Mouse (Mus musculus): ENCODE results near the gene Eefsec.
A peak's percentile ranks its signal among the peaks of the same experiment; 100 is the strongest.

Gene Eefsec

DNA sequence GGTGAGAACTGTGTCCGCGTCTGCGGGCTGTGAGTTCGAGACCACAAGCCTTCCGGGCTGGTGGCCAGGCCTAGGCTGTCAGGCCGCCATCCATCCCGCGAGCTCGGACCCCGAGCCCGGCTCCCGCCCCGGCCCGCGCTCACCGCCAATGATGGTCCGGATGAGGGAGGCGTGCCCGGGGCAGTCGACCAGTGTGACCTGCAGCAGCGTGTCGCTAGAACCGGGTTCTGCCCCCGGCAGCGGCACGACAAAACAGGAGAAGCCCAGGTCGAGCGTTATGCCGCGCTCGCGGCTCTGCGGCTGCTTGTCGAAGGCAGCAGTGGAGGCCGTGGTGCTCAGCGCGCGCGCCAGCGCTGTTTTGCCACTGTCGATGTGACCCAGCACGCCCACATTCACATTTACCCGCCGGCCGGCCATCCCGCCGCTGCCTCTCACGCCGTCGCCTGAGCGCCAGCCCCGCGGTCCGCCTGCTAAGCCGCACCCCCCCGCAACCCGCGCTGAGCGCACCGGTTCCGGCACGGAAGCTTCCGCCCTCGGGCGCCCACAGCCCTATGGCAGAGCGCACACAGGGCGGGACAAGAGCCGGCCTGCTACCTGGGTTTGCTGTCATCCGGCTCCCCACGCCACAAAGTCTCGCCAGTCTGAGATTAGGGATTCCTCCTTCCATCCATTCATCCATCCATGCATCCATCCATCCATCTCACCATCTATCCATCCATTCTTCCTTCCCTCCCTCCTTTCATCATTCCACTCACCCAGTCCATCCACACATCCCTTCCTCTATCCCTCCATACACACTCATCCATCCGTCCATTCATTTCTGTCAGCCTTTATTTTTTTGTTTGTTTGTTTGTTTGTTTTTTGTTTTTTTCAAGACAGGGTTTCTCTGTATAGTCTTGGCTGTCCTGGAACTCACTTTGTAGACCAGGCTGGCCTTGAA lies at the start of gene Eefsec:
Gene Eefsec (minus strand): TSS at position 477 of the 940 bp plus-strand sequence.
- DNase-seq (ENCODE audit: low read depth, low spot score), result peak; percentile 78

DNA sequence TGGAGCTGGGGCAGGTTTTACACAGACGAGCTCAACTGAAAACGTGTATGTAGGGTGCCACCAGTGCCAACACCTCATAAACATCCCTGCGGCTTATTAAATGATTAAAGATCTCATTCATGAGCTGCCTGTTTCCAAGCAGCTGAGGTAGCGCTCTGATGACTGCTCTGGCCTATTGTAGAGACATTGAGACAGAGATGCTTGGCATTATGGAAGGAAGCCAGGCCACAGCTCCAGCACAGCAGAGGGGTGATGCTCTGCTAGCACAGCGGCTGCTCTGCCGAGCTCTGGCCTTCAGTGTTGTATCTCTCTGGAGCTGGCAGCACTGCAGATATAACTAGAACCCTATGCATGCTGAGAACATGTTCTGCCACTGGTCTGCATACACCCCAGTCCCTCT lies 47.4 kb upstream of the Eefsec start:
- DNase-seq (ENCODE audit: low read depth, low spot score), result no peak

DNA sequence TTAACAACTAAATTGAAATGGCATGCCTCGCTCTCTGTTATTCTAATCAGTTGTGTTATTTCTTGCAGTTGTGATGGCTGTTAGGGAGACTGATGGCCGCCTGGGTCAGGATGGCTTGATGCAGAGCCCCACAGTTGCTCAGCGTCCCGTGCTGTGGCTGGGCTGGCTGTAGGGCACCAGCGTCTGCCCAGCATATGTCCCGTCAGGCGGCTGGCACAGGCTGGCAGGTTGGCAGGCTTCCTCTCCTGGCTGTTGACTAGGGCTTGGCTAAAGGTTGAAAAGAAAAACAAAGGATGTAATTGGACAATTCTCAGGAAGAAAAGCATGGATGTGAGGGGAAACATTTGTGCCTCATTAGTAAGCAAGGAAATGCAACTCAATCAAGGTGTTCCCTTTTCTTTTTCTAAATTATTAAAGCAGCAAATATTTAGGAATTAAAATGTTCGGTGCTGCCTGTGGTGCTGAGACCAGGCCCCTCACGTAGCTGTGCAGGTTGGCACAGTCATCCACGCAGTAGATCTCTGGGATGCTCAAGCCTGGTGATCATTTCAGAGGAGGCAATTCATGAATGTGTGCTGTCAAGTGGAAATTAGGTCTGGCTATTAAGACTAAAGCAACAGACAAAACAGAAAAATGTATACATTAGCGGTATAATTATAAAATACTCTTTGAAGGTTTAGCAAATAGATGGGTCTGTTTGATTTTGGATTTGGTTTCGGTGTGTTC lies 44.5 kb upstream of the Eefsec start:
- no peak for DNase-seq (ENCODE audit: low read depth, low spot score)

DNA sequence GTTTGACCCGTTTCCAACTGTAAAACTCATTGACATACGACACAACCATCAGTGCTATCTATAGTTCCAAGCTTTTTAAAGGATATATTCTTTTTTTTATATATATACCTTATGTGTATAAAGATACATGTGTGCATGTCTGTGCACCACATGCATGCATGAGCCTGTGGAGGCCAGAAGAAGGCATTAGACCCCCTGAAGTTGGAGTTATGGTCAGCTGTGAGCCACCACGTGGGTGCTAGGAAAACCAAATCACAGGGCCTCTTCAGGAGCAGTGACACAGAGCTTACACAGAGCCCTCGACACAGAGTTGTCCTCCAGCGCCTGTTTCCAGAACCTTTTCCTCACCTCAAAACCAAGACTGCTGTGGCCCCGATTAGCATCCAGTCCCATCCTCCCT lies 43.5 kb upstream of the Eefsec start:
- no peak for DNase-seq (ENCODE audit: low read depth, low spot score)

DNA sequence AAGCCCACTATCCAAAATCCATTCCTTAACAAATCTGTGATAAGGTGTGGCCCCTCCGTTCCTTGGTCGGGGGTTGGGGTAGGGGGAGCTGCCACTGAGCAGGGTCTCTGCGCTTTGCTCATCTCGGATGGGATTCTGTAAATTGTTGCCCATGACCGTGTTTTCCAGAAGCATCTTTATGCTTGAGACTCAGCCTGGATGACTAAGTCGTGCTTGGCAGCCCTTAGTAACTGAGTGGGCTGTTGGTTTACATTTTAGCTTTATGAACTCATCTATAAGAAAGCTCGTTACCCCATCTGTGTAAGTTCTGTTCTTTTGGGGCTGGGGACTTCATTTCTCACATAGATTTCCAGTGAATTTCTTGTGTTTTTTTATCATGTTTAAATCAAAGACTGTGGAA lies 42.7 kb upstream of the Eefsec start:
- peak; percentile 39 for DNase-seq (ENCODE audit: low read depth, low spot score)

DNA sequence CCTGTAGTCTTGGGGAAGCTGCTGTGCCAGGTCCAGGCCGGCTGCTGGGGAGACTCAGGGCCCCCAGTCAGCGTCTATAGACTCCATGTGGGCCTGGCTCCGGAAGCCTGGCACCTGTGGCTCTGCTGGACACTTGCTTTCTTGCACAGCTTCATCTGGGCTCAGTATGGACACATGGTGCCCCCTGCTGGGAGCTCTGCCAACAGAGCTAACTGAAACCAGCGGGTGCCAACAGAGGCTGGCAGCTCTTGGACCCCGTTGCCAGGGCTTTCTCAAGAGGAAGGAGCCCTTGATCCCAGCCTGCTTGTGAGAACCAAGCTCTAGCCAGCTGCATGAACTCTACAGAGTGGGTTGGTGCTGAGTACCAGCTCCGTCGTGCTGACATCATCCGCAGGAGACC lies 40.6 kb upstream of the Eefsec start:
- peak; percentile 56 for DNase-seq (ENCODE audit: low read depth, low spot score)

DNA sequence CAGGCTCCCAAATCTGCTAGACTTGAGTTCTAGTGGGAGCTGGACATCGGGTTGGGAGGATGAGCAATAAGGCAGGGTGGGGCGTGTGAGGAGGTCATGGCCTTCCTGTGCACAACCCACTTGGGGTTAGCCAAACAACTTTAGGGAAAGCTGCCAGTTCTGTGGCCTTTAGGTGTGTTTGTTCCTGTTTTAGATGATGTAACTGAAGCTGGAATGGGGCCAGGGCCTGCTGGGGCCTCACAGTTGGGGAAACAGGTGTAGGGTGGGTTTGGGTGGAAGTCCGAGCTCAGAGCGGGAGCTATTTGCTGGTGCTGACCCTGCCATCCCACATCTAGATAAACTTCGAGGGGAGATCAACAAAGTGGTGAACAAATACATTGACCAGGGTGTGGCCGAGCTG lies 39.0 kb upstream of the Eefsec start:
- no peak for DNase-seq (ENCODE audit: low read depth, low spot score)

DNA sequence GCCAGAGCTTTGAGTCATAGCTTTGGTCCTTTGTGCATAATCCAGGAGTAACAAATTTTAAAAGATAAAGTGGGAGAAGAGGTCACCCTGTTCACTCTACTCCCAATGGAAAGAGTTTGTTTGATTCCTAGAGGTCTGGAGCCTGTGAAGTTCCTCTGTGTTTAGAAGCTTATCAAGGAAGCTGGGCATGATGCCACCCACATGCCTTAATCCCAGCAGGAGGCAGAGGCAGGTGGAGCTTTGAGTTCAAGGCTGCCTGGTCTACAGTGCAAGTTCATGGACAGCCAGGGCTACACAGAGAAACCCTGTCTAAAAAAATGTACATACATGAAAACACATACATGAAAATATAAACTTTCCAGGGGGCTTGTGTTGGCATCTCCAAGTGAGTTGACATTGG lies 37.6 kb upstream of the Eefsec start:
- no peak for DNase-seq (ENCODE audit: low read depth, low spot score)

DNA sequence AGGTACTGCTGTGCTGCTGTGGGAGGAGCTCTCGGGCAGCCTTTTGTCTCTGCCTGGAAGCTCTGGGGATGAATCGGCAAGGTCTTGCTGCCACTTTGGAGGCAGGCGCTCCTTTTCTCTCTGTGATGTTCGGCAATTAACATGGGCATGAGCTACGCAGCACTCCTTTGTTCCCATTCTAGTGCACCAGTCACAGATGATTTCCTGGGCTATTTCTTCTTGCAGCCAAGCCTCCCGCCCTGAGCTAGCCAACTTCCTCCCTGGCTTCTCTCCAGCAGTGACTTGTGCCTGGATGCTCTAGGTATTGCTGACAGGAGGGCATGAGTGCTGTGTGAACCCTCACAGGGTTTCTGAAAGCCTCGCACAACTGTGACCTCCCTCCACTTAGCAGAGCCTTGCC lies 36.8 kb upstream of the Eefsec start:
- no peak for DNase-seq (ENCODE audit: low read depth, low spot score)

DNA sequence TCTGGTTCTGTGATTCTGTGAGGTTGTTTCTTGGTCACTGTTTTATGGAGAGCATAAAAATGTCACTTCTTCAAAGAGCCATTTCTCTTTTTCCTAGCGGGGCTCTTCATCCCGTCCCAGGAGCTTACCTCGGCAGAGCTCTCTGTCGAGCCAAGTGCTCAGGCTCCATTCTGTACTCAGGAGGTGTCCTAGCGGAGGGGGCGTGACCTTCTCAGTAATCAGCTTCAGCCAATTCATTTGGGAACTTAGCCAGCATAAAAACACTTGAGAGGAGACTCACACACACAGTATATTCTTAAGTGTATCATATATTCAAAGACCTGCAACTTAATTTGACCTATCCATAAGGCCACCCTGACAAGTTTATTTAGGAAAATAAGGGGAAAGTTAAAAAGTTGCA lies 34.1 kb upstream of the Eefsec start:
- no peak for DNase-seq (ENCODE audit: low read depth, low spot score)

DNA sequence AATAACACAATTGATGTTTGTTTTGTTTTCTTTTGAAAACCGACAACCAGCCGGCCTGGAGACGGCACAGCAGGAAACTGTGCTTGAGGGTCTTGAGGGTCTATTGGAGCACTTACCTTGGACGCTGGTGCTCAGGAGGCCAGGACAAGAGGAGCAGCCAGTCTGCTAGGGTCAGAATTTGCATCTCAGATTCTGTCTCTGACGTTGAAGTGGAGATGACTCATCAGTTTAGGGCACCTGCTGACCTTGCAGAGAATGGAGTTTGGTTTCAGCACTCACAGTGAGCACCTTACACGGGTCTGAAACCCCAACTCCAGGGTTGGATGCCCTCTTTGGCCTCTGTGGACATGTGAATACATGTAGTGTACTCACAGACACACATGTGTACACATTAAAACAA lies 23.5 kb upstream of the Eefsec start:
- DNase-seq (ENCODE audit: low read depth, low spot score), result no peak

DNA sequence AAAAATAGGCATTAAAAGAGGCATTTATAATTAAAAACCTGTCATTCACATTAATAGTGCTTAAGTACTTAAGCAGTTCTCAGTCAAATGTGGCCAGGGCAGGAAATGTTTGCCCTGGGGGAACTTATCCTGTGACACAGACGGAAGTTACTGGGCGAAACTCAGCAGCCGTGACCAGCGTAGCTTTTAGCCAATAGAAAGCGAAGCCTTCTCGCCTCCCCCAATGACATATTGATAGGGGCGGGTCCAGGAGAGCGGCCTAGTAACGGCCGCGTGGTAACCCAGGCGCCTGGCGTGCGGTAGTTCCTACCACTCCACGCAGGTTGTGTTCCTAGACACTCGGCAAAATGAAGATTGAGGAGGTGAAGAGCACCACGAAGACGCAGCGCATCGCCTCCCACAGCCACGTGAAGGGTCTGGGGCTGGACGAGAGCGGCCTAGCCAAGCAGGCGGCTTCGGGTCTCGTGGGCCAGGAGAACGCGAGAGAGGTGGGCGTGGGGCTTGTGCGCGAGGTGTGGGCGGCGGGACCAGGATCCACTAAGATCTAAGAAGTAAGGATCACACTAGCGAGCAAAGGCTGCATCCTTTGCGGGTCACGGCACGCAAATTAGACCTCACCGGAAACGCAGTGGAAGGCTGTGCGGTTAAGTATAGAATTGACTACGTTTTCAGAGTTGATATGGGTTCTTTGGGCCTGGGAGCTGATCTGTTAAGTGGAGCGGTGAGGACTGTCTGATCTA lies 19.0 kb upstream of the Eefsec start, which contains the start of gene Ruvbl1:
Gene Ruvbl1 (plus strand): TSS at position 229 of the 740 bp plus-strand sequence.
- DNase-seq (ENCODE audit: low read depth, low spot score), result peak; percentile 99

DNA sequence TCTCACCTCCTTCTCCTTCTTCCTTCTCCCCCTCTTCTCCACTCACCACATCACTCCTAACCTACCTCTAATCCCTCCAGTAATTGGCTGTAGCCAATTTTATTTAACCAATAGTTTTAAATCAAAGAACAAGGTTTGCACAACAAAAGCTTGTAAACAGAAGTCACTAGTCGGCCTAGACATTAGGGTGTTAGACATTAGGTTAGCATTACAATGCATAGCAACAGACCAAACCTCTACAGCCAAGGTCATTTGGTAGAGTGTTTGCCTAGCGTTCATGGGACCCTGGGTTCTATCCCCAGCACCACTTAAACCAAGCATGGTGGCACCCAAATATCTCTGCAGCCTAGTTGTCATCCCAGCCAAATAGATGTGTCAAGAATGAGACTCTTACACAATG lies 8.2 kb upstream of the Eefsec start:
- DNase-seq (ENCODE audit: low read depth, low spot score), result no peak

DNA sequence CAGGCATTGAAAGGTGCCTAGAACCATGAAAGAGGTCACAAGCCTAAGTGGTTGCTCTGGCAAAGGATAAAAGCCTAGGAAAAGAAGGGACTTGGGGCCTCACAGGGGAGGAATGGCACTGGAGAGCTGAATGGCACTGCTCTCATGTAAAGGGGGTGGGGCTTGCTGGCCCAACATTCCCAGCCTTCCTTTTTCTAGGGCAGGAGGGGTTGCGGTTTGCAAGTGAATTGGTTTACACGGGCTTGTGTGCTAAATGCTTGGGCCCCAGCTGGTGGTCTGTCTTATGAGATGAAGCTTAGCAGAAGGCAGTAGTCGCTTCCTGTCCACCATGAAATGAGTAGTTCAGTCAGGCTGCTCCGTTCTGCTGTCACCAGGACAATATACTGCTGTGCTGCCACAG lies 1.1 kb upstream of the Eefsec start:
- DNase-seq (ENCODE audit: low read depth, low spot score), result no peak

DNA sequence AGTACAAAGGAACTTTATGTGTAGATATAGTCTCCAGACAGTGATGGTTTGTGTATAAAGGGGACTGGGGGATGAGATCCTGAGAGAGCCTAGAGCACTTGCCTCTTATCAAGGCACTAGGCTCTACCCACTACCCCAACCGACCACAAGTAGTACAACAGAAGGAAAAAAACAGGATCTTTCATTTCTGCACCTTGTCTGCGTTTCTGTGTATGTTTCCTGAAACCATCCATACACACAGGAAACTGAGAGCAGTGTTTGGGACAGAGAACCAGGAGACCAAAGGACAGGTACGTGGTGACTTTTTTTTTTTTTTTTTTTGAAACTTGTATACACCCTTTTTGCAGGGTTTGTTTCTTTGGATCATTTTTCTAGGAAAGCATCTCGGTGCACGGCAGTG lies 678 bp downstream of the Eefsec start:
- DNase-seq (ENCODE audit: low read depth, low spot score), result peak; percentile 23

DNA sequence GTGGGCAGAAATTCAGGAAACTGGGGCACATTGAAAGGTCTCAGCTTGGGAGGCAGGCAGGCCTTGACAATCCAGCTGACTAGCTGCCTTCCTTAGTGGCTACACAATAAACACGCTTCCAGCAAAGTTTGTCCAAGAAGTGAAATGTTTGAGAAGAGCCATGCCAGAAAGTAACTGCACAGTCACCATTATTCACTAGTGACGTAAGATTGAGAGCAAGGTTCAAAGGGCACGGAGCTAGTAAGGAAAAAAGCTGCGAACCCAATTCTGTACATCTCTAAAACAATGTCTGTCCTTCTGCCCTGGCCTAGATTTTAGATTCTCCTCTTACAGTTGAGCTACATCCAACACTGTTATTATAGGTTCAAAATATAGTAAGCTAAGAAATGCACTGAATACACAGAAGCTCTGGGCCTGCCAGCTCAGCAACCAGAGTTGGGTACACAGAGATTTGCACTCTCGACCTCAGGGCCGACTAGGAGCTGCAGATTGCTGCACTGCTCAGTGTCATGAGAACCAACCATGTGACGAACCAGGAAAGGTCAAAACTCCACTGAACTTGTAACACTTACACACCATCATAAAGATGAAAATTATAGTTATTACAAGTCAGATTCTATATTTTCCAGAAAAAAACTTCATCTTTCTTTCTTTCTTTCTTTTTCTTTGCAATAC lies 2.1 kb downstream of the Eefsec start:
- no peak for DNase-seq (ENCODE audit: low read depth, low spot score)

DNA sequence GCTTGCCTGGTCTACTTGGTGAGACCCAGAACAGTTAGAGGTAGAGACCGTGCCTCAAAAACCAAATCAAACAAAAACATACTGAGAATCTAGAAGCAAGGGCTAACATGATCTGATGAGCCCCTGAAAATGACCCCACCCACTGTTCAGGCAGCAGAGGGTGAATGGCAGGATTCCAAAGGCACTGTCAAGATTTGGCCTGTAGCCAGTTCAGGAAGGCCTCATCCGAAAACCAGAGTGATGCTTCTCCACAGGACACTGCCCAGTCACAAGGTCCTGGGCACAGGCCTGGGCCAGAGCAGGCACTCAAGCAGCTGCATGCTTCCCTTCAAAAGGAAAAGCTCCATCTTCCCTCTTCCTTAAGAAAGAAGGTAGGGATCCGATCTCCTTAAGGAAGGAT lies 2.9 kb downstream of the Eefsec start:
- DNase-seq (ENCODE audit: low read depth, low spot score), result no peak

DNA sequence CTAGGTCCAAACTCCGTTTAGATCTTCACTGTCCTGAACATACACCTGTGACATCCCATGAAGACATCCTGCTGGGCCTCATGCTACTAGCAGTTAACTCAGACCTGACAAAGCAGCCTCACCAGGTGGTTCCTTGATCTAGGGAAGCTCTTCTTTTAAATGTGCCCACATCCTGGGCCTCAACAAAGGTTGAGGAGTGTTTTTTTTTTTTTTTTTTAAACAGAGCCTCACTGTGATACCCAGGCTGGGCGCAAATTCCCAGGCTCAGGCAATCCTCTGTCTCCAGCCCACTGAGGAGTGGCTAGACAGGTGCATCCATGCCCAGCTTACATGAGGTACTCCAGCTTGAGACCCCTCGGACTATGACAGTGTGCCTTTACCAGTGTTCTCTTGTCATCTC lies 3.8 kb downstream of the Eefsec start:
- no peak for DNase-seq (ENCODE audit: low read depth, low spot score)

DNA sequence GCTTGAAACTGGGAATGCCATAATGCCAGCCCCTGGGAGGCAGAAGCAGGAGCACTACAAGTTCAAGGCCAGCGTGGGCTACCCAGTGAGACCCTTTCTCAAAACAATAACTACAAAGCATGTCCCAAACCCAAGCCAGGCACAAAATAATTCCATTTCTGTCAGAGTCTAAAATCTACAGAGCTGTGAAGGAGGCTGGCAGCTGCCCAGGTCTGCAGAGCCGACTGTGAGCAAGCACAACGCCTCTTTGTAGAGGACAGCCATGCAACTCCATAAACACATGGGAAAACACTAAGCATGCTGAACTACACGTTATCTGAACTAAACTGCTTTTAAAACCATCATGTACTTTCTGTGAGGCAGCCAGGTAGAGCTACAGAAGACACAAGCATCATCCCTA lies 7.3 kb downstream of the Eefsec start:
- no peak for DNase-seq (ENCODE audit: low read depth, low spot score)

DNA sequence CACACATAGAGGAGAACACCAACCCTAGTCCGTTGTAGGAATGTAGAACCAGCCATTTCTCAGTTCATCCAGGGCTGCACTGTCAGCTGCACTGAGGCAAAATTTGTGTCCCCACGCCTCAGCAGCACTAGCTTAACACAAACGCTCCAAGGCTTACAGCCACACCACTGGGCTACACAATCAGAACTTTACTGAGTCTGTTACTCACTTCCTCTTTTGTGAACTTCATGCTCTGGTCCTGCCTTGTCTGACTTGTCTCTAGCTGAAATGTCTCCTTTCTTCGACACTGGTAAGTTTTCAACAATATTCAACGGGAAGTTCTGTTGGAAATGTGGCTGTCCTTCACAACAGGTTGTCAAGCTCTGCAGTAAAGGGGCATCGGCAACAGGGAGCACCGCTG lies 10.7 kb downstream of the Eefsec start:
- no peak for DNase-seq (ENCODE audit: low read depth, low spot score)

DNA sequence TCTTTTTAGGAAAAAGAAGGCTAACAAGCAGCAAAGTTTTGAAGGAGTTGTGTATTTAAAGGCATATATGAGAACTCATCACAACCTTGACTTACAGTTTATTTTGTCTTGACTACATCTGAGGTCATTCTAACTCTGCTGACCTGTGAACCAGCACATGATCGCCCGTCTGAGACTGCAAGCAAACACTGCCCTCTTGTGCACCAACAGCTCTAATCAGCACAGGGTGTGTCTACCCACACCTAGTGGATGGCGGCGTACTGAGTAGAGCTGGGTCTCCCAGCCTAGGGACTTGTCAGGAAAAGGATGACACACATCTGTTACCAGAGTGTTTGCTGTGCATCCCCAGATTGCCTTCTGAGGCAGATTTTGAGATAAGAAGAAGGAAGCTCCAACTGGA lies 15.1 kb downstream of the Eefsec start:
- peak; percentile 60 for DNase-seq (ENCODE audit: low read depth, low spot score)
